Mouse (Mus musculus) adrenal gland, adult 2 months (tissue): Measurements from ENCODE around the gene Rab31. TPM values are rescaled to one million over a fixed set of nuclear protein-coding genes. Genes with fewer than 3 reads are reported as not detected.
A peak's percentile ranks its signal among the peaks of the same experiment; 100 is the strongest.

ENCODE experiments used
- DNase-seq: peaks from one replicate; pipeline ENCODE4 v3.0.0; 2021
- polyA plus RNA-seq: library from polyadenylated mRNA; depleted of rRNA; stranded (reverse); fragments of >200 nt; gene quantifications from 2 replicates; pipeline ENCODE4 v1.2.3, GENCODE M21; 2012
- total RNA-seq, 2 experiments: library from RNA; stranded (reverse); gene quantifications; 2 replicates each; pipeline ENCODE4 v1.2.3; 2021

Gene Rab31
- total and polyA plus RNA-seq, 3 experiments, result 16.7 to 48.2 (median 36.7) TPM

DNA sequence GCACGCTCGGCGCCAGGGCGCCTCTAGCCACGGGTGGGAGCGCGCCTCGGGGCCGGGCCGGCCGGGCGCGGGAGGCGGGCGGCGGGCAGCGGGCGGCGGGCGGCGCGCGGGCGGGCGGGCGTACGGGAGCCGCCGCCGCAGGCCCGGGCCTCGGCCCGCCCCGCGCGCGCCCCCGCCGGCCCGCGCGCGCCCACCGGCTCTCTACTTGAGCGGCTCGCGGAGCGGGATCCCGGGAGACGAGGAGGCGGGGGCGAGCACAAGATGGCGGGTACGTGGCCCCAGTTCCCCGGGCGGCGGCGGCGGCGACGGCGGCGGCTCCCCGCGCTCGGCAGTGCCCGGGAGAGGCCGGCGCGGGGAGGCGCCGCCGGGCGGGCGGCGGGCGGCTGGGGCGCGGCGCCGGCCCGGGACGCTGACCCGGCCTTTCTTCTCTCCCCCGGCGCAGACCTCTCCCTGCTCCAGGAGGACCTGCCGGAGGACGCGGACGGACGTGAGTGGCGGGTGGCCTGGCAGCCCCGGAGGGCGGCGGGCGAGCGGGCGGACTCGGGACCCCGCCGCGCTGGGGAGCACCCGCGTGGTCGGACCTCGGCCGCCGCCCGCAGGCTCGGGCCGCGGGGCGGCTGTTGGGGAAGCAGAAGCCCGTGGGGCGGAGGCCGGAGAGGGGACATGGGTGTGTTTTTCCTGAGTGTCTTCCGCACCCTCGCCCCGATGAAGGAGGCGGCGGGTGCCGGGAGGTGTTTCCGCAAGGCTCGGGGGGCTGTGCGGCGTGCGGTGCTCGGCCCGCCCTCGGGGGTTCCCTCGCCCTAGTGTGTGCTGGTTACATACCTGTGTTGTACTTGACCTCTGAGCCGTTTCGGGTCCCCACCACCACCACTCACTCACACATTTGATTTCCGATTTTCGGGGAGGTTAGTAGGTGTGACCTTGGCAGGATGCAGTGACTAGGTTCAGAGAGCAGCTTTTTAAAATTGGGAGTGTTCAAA lies 10.9 kb upstream of the Rab31 start:
- DNase-seq, result peak; percentile 84

DNA sequence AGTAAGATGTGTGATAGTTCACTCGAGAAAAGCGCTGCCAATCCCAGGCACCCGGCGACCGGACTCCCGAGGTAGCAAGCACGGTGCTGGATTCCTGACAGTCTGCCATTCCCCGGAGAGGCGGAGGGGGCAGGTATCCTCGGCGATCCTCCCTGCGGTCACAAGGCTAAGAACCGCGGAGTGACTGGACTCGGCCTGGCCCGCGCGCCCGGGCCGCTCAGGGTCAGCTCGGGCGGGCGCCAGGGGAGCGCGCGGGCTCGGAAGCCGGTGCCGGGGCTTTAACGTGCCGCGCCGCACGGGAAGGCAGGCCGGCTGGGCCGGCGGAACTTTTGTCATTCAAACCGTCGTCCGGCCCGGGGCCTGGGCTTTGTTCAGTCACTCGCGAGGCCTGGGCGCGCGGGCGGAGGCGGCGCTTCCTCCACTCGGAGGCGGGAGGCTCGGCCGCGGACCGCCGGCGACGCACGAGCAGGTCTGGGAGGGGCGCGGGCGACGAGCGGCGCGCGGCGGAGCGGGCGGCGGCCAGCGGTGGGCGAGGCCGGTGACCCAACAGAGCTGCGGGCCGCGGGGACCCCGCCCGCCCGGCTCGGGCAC lies 10.1 kb upstream of the Rab31 start, which contains the start of gene Ppp4r1:
TSS of gene Ppp4r1 (plus strand) at position 23 of the 591 bp plus-strand sequence.
- peak; percentile 91 for DNase-seq

GRCm38 (mm10) chr17:65780970-65781369 lies 8.4 kb upstream of the Rab31 start:
- DNase-seq, result no peak

DNA sequence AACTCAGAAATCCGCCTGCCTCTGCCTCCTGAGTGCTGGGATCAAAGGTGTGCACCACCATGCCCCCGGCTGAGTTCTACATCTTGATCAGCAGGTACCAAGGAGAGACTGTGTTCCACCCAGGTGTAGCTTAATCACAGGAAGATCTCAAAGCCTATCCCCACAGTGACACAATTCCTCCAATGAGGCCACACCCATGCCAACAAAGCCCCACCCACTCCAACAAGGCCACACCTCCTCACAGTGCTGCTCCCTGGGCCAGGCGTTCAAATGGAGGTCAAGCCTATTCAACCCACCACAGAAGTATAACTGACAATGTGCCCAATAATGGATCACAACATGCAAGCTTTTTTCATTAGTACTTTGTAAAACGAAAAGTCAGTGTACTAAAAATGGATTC lies 4.9 kb upstream of the Rab31 start:
- DNase-seq, result no peak

GRCm38 (mm10) chr17:65776228-65776627 lies 3.7 kb upstream of the Rab31 start:
- DNase-seq, result no peak

- DNase-seq, result peak; percentile 59
Observed at GRCm38 (mm10) chr17:65774439-65774838, 1.9 kb upstream of the Rab31 start.

DNA sequence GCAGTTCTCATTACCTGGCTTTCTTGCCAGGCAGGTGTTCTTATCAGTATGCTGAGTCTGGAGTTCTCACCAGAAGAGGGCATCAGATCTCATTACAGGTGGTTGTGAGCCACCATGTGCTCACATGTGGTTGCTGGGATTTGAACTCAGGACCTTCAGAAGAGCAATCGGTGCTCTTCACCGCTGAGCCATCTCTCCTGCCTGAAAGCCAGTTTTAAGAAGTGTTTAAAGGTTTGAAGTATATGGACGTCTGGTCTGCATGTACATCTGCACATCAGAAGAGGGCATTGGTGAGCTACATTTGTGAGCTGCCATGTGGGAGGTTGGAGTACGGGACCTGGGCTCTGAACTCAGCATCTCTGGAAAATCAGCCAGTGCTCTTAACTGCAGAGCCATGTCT lies 1.1 kb upstream of the Rab31 start:
- no peak for DNase-seq

DNA sequence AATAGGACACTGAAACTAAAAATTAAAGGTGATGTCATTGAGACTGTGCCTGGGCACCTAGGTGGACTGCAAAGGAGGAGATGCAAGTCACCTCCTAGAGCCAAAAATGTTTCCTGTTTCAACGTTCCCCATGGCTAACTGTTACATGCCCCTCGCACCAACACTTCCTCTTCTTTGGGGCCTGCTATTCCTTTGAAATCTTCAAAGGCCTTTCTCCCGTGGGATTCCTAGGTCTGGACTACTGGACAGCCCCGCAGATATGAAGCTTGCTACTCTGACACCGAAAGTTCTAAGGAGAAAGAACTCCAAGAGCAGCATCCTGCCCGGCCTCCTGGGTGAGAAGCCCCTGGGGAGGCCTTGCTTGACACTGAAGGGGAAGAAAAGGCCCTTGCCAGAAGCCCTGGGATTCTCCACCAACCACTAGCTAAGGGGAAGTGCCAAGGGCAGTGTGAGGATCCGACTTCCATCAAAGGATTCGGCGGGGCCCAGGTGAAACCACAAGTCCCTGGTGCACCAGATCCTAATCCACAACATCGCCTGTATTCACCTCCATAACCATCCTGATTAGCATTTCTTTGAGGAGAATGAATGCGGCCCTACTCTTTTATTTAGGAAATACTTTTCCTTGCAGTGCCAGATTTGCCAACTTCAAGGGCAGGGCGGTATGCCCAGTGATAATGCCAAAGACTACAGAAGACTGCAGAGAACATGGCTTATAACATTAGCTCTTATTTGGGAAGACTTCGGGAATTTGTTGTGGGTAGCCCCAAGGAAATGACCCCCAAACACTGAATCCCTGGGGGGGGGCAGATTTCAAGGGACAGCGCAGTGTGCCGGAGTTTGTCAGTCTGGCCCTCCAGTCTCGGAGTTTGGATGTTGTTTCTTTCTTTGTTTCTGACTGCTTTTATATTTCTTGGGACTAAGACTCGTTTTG lies 1.3 kb downstream of the Rab31 start:
- DNase-seq, result peak; percentile 48

DNA sequence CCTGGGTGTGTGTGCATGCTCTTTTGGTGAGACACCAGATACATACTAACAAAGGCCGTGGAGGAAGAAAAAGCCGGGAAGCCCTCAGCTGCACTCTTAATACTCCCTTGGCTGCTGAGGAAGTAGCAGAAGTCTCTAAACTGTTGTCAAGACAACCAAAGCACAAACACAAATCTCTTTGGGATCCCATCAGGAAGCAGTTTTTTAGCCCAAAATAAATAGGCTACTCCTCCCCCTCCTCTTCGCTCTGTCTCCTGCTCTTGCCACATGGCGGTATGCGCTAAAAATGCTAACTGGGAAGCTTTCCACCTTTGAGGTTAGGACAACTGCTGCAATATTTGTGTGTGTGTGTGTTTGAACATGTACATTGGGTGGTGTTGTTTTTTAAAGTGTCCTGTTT lies 4.1 kb downstream of the Rab31 start:
- DNase-seq, result no peak

GRCm38 (mm10) chr17:65763221-65763620 lies 9.3 kb downstream of the Rab31 start:
- DNase-seq, result no peak

- no peak for DNase-seq
Observed at GRCm38 (mm10) chr17:65757150-65757549, 15.4 kb downstream of the Rab31 start.

- no peak for DNase-seq
Observed at GRCm38 (mm10) chr17:65755857-65756256, 16.7 kb downstream of the Rab31 start.

DNA sequence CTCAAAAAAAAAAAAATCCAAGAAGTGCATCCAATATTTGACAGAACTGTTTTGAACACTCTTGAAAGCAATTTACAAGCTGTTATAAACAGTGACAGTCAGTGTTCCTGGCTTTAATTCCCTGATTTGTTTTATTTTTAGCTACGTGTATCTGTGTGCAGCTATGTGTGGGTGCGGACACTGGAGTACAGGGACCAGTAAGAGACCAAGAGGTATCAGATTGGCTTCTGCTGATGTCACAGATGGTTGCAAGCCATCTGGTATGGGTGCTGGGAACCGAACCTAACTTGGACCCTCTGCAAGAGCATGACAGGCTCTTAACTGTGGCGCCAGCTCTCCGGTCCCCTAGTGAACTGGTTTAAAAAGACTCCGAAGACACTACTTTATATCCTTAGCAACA lies 19.4 kb downstream of the Rab31 start:
- DNase-seq, result no peak

DNA sequence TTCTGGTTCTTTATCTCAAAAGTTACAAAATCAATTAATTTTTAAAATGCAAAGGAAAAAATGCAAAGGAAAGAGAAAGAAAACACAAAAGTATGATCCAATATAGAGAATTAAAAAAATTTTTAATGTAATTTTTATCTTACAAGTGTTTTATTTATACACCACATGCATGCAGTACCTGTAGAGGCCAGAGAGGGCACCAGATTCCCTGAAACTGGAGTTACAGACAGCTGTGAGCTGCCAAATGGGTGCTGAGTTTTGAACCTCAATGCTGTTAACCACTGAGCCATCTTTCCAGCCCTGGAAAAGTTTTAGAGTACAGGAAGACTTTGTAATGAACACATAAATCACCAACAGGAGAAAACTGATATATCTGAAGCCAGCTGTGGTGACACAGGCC lies 22.3 kb downstream of the Rab31 start:
- DNase-seq, result no peak

GRCm38 (mm10) chr17:65749803-65750202 lies 22.7 kb downstream of the Rab31 start:
- DNase-seq, result no peak

- no peak for DNase-seq
Observed at GRCm38 (mm10) chr17:65748997-65749396, 23.6 kb downstream of the Rab31 start.

- DNase-seq, result no peak
Observed at GRCm38 (mm10) chr17:65746314-65746713, 26.2 kb downstream of the Rab31 start.

GRCm38 (mm10) chr17:65743664-65744330 lies 28.8 kb downstream of the Rab31 start:
- no peak for DNase-seq

DNA sequence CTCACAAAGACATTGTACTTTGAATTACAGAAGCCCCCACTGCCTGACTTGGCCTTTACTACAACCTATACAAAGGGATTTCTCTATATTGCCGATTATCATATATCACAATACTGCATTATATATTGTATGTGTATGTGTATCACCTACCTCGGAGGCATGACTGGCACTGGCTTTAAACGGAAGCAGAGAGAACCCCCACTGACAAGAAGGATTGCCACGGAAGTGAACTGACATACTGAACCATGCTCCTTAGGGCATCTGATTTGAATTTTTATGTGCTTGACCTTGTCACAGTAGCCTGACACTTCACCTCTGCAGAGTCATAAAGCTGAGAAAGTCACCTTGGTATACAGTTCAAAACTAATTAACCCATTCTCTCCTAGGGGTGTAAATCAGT lies 29.6 kb downstream of the Rab31 start:
- DNase-seq, result no peak

DNA sequence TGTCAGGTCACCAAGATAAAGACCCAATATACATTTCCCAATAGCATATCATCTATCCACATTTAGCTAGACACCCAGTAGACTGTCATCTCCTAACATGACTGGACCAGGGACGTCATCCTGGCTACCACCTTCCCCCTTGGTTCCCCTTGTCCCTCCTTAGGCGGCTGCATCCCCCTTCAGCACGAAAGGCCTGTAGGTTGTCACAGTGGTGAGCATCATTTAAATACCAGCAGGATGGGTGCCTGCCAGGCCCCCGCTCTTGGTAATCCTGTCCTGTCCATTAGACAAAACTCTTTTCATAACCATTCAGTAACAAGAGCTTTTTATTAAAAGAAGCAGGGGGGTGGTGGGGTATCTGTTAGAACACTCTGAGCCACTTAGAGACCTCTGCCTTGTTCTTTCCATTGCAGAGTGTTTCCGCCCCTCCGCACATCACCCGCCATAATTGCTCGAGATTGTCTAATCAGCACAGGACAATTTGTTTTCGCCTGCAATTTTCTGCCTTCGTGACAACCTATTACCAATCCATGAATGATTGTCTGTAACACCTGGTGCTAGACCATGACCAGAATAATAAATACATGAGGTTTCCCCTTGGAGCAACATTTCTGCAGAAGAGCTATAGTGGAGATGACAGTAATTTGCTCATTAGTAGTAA lies 30.2 kb downstream of the Rab31 start:
- no peak for DNase-seq

DNA sequence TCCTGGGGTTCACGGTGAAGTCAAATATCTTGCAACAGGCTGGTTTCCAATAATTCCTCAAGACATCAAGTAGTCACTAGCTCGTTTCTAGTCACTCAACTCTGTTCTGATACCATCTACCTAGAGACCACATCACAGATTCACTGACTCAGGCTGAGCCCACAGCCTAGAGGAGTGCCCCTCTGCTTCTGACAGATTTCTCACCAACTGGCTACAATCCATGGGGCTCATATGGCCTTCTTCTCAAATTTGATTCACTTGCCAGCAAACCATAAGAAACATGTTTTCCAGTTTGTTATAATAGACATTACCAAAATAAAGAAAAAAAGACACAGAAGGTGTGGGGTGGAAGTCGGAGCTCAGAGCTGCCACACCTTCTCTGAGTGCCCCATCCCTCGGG lies 31.0 kb downstream of the Rab31 start:
- DNase-seq, result no peak
